Mouse (Mus musculus): ENCODE measurements around the gene Sec14l5.
A peak's percentile ranks its signal among the peaks of the same experiment; 100 is the strongest.
"Not testable (repeated sequence)": the region's sequence is repeated elsewhere in the genome, so short reads cannot be mapped to it uniquely, and the experiment has no call there.

Sec14l5 gene

DNA sequence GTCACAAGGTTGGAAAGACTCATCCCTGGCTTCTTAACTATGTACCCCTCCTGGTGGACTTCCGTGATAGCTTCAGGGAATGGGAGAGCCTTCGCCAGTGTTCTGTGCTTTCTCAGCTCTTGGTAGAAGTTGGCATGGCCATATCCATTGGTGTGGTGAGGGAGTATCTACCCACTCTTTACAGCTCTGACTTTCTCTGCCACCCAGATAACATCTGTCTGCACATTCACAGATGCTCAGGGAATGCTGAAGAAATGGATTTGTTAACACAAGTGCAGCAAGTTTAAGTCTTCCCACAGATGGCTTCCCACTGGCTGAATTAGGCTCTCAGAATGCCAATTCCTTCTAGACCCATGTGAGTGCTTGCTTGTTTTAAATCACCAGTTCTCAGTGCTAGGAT, 67.2 kb downstream of the Sec14l5 start:
- no peak for DNase-seq (ENCODE audit: low spot score)

DNA sequence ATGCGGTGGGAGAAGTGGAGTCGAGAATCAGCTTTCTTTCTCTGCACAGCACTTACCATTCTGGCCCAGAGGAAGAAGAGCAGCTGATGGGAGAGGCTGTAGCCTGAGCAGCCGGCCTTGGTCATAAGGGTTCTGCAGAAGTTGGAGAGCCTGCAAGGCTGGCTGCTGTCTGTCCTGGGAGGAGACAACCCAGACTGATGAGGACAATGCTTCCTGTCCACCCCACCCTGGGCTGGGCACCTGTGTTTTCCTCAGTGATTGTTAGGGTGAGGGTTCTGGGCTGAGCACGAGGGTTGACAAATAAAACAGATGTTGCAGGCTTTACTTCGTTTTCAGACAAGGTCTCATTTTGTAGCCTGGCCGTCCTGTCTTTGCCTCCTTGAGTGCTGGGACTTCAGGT, 69.8 kb downstream of the Sec14l5 start:
- DNase-seq (ENCODE audit: low spot score), result no peak

GRCm38 (mm10) chr16:5217341-5218133, 70.6 kb downstream of the Sec14l5 start:
- DNase-seq (ENCODE audit: low spot score), result peak; percentile 41

DNA sequence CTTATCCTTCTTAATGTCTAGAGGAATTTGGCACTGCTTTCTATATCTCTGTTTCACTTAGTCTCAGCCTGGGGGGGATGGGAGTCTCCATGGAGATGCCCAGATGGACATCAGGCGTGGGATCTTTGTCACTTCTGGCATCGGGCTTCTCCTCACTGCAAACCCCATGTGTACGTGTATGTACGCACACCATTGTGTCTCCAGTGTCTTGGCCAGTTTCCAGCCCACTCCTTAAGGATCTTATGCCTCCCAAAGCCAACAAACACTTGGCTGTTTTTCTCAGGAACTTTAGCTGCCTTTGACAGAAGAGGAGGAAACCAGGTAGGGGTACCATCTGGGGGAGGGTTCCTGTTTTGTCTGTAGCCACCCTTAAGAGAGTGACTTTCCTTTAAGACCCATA, 74.5 kb downstream of the Sec14l5 start:
- DNase-seq (ENCODE audit: low spot score), result no peak

DNA sequence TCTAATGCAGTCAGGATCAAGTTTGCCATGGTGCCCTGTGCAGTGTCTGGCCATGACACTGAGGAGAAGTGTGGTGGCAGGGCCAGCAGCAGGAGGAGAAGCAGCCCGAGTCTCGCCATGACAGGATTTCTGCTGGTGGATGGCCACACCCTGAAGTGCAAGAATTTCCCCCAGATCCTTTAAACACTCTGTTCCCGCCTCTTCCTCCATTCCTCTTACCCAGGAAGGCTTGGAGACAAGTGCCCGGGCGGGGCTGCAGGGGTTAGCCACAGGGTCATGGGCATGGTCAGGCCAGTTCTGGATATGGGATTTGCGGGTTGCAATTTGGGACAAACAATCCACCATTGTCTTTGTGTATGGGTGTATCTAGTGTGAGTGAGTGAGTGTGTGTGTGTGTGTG, 75.2 kb downstream of the Sec14l5 start, which contains the start of gene AU021092:
Gene AU021092 (minus strand): TSS at position 160 of the 400 bp plus-strand sequence.
- DNase-seq (ENCODE audit: low spot score), result no peak

GRCm38 (mm10) chr16:5226534-5226933, 79.6 kb downstream of the Sec14l5 start:
- DNase-seq (ENCODE audit: low spot score), result not testable (repeated sequence)

DNA sequence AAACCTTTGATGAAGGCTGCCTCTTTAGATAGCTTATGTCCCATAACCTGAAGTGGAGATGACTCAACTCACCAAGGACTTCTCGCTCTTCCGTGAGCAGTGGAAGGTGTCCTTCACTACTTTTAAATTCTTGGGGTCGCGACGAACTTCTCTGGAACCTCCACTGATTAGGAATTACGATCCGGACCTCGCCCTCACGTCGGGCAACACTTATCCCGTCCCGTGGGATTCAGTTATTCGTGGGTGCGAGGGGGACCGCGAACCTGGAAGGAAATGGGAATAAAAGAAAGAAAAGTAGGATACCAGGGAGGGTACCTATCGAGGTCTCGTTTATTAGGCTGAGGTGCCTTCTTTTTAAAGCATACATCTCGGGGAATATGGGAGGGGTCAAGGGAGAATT, 80.6 kb downstream of the Sec14l5 start:
- not testable (repeated sequence) for DNase-seq (ENCODE audit: low spot score)

- not testable (repeated sequence) for DNase-seq (ENCODE audit: low spot score)
Observed at GRCm38 (mm10) chr16:5228103-5228502, 81.2 kb downstream of the Sec14l5 start.

- DNase-seq (ENCODE audit: low spot score), result no peak
Observed at GRCm38 (mm10) chr16:5232982-5233381, 86.1 kb downstream of the Sec14l5 start.

- peak; percentile 93 for DNase-seq (ENCODE audit: low spot score)
Observed at GRCm38 (mm10) chr16:5233418-5234313, 86.8 kb downstream of the Sec14l5 start, which contains the start of gene Alg1. Alg1 (plus strand) TSS chr16:5233621.

Measured in ovary, postnatal 36 days (tissue).